Mouse (Mus musculus) monocyte, adult 2 months (primary cell): ENCODE results near the gene Gm20388.
"Not testable (repeated sequence)": the region's sequence is repeated elsewhere in the genome, so short reads cannot be mapped to it uniquely, and the experiment has no call there.

Experiments
- DNase-seq, 2 experiments: peaks; one replicate each; pipeline ENCODE4 v3.0.0; 2022; ENCODE audit warnings: low spot score in 2 of 2, low read depth in 1 of 2

Gm20388 gene

DNA sequence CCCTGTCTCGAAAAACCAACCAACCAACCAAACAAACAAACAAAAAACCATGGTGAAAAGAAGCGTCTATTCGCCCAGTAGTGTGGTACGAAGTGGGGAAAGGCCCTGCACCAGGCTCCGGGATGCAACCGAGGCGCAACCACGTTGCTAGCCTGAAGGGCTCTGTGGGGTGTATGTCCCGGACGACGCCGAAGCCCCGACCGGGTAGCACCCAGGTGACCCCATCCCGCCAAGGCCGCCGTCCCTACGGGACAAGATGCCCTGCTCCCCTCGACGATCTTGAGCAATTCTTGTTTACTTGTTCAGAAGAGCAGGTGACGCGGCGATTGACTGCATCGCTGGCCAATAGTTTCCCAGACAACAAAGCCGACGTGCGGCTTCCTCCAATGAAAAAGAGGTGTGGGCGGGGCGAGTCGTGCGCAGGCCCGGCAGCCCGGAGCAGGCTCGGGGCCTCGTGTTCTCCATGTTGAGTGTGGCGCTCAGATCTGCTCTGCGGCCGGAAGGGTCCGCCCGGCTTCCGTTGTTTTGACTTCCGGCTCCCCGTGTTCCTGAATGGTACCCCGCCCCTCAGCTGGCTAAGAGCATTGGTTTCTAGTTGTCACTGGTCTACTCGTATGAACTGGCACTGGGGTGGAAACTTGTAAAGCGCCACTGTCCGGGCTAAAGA is 1674.7 kb downstream of the Gm20388 start:
- peak; percentile 96 to 99 for DNase-seq

DNA sequence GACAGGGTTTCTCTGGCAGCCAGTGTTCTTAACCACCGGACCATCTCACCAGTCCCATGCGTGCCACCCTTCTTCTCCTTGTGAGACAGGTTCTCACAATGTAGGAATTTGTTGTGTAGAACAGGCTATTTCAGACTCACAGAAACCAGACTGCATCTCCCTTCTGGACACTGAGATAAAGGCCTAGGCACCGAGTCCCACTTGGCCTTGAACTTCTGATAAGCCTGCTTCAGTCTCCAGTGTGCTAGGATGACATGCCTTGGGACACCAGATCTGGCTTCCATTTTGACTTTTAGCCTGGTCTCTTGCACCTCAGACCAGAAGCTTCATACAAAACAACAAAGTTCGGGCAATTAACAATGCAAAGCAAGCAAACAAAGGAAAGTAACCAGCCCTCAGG is 1678.1 kb downstream of the Gm20388 start:
- DNase-seq = no peak

DNA sequence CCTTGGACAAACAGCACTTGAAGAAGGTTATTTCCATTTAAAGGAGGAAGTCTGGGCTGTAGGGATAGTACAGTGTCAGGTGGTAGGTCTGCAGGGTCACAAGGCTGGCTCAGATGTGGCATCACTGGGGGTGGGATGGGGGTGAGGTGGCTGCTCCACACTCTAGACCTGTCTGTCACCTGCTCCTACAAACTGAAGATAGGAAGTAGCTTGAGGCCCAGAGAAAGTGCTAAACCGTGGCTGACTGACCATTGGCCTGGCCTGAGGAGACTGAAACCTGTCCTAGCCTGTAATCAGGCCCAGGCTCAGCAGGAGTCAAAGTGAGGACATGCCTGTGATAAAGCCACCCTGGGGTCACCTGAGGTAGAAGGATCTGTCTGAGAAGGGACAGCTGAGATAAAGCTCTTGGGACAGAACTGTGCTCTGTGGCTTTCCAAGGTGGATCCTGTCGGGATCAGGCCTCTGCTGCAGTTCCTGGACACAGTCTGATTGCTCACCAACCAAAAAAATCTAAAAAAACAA is 1678.6 kb downstream of the Gm20388 start:
- DNase-seq = no peak

DNA sequence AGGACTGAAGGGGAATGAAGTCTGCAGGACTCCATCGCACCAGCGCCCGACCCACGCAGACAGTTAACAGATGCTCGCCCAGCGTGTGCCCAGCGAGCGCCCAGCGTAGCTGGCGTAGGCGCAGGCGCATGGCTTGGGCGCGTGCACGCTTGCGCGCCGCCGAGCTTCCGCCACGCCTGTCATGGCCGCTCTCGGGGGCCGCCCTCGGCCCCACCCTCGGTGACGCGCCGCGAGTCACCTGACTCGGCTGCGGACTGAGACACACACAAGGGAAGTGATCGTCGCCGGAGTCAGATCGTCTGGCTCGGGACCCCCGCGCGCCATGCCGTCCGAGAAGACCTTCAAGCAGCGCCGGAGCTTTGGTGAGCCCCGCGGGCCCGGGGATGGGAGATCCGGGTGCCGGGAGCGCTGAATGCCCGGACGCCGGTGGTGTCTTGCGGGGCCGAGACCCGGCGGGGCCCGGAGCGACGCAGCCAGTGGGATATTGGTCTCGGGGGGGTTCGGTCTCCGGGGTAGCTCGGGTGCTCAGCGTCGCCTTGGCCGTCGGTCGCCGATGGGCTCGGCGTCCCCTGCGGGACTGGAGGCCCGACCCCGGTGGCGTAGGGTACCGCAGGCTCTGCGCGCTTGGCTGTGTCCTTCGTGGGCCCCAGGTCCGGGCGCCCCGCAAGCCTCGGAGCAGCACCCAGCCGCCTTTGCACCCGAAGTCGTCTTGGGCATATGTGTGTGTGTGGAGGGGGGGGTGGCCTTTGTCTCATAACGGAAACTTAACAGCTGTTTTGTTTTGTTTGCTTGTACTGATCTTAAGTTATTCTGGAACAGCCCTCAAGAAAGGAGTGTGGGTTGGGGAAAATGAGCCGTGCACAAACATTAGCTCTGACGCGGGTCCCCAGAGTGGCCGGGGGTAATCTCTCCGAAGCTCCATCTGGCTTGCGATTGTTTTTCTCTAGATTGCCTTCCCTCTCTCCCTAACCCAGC is 1679.8 kb downstream of the Gm20388 start, which contains the start of gene Map1lc3b:
Gene Map1lc3b, plus strand, starts transcription at position 159 of the 975 bp plus-strand sequence.
- peak; percentile 87 to 97 for DNase-seq

DNA sequence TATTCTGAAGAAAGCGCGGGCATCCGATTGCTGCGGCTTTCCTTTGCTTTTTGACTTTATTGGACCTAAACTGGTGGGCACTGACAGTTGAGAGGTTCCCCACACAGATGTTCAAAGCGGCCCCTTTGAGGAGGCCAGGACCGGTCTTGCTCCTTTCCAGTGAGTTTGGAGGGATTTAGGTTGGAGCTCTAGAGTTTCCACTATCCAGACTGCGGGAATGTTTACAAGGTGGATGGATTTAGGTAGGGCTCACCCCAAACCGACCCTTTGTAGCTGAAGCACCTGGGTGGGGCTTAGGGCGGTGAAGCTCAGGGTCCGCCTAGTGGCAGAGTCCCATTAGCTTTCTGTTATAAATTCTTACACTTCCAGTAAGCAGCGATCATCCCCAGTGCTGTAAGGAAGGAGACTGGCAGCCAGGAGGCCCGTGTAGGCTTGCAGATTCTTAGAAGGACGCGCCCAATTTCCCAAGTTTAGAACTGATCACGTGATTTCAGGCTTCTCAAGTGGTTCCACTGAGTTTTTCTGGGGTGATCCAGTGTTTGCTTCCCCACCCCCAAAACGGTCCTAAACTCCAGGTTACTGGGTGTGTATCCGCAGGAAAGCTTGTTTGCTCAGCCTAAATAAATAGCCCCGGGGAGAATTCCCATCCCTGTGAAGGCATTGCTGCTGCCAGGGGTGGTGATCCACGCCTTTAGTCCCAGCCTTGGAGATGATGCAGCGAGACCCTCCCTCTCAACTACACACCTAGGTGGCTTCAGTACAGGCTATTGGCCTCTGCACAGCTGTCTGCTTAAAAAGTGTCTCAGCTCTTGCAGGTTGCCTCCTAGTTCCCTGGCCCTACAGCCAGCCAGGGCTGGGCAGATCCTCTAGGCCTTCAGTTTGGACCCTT is 1680.8 kb downstream of the Gm20388 start:
- DNase-seq = no peak

DNA sequence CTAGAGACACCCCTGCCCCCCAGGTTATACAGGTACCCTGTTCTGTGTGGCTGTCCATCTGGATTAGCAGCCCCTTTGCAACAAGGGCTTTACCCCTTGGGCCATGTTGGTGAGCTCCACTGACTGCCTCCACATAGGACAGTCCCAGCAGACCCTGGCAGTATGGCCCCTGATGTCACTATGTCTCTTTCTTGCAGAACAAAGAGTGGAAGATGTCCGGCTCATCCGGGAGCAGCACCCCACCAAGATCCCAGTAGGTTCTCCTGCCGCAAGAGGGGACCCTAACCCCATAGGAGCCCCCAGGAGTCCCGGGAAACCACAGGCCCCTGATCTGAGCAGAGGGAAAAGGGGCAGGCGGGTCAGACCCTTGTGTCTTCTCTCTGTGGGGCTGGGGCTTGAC is 1682.7 kb downstream of the Gm20388 start:
- no peak for DNase-seq

DNA sequence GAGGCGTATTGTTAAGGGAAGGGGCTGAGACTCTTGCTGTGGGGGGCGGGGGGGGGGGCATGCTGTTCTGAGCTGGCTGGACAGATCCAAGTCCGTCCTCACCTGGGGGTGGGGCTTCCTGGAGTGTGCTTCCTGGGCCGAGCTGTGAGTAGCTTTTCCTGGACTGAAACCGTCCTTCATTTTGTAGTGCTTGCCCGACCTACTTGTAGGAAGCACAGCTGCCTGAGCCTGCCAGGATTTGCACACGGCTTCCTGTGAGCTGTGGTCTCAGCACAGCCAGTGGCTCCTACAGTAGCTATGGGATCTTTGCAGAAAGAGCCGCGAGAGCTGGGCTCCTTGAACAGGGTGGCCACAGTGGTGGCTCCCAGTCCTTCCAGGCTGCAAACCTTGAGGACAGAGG is 1683.3 kb downstream of the Gm20388 start:
- DNase-seq = no peak

DNA sequence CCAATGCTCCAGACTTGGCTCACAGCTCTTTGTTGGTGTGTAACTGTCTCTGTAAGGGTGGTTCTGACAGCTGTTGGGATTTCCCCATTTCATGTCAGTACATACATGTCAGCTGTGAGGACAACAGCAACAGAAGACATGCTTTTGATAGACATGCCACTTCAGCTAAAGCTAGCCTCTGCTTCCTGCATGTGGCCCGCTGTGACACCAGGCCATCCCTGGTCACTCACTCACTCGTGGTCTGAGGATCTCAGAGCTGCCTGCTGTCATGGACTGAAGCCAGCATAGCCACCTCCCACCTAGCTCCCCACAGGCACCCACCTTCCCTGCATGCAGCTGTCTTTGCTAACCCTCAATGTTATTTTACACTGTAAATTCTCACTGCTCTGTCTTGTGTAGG is 1686.9 kb downstream of the Gm20388 start:
- DNase-seq = not testable (repeated sequence)

DNA sequence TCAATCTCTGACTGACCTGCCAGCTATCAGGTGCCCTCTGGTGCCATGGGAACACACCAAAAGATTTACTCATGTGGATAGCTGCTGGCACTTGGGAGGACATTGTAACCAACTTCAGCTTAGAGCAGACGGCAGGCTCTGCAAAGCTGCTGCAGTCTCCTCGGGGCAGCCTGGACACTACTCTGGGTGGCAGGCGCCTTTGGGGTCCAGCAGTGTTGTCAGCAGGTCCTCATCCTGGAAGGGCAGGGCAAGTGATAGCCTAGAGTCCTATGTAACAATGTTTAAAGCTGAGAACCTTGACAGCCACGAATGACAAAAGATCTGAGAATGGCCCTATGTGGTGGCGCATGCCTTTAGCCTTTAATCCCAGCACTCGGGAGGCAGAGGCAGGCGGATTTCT is 1687.5 kb downstream of the Gm20388 start:
- DNase-seq = no peak

DNA sequence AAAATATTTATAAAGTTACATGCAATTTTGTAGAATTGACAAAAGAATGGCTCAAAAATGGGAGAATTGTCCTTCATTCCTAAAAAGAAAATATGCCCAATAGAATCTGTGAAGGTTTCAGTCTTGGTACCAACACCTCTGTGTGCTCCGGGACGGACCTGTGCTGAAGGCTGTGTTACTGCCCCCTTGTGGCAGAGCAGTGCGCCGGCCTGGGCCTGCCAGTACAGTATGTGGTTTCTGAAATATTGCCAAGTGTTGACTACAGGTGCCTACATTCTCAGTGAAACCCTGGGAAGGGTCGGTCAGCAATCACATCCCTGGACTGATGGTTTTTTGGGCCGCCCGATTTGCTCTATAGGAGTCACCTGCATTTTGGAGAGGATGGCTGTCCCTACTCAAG is 1688.3 kb downstream of the Gm20388 start:
- peak; percentile 32 to 51 for DNase-seq

DNA sequence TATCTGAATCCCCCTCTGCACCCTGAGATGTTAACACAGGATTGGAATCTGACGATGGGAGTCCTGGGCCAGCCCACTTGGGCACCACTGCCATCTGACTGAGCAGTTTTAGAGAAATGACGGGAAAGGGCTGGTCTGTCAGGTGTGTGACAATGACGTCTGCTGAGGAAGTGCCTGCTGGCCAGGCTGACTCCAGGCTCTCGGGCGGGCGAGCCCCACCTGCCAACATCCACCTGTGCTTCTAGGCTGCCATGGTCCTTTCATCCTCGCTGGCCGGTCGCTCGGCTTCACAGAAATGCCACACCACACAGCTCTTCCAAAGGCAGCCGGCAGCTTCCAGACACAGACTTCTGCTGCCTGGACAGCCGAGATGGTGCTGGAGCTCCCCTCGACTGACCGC is 1689.2 kb downstream of the Gm20388 start:
- no peak for DNase-seq

DNA sequence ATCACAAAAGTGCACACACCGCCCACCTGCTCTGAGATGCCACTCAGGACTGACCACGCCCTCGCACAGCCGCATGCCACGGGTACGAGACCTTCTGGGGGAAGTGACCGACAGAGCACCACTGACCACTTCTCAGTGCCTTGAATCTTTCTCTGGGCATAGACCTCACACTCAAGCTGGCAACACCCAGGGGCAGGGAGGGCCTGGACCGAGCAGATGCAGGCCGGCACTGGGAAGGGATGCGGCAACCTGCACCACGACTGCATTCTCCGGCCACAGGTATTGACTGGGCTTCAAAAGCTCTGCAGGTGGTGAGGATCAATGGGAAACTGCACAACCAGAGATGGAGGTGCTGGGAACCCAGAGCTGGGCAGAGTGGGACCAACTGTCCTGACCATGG is 1691.8 kb downstream of the Gm20388 start:
- no peak for DNase-seq

DNA sequence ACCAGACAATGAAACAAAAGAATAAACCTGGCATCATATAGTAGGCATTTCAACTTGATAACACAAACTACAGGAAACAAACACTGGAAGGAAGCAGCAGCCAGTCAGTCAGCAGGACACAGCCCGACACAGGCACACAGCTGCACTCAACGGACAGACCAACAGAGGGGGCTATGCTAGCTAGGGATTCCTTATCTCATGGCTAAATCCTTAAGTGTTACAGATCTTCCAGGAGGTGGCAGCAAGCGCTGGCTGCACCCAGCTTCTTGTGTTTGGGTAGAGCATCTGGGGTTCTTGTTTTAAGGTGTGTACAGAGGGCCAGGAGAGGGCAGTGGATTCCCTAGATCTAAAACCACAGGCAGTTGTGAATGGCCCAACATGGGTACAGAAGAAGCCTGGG is 1692.2 kb downstream of the Gm20388 start:
- no peak for DNase-seq

DNA sequence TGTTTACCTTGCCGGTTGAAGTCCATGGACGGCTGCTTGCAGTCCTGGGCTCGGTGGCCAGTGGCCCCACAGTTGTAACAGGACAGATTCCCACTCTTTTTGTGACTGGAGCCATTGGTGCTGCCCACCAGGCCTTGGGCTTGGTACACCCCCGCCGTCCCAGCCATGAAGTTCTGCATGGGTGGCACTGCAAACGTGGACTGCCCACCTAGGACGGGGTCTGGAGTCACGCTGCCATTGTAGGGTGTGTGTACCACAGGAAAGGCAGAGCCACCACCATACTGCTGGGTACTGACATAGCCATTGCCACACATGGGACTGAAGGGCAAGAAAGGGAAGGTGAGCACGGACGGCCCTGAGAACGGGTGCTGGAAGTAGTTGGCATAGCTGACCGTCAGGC is 1693.2 kb downstream of the Gm20388 start:
- DNase-seq = no peak

DNA sequence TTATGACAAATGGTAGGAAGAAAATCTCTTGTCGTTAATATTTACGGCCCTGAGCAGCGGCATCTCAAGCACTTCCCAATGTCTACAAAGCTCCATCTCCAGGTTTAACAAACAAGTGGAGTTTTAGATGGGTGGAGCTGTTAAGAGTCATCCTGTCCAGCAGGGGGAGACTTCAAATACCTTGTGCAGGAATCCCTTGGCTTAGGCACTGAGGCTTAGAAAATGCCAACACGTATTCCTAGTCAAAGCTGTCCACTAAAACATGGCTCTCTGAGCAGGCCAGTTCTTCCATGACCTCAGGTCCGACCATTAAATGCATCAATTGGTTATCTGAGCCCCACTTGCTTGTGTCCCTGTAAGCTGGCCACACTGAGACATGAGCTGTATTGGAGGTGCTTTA is 1697.0 kb downstream of the Gm20388 start:
- DNase-seq = no peak

DNA sequence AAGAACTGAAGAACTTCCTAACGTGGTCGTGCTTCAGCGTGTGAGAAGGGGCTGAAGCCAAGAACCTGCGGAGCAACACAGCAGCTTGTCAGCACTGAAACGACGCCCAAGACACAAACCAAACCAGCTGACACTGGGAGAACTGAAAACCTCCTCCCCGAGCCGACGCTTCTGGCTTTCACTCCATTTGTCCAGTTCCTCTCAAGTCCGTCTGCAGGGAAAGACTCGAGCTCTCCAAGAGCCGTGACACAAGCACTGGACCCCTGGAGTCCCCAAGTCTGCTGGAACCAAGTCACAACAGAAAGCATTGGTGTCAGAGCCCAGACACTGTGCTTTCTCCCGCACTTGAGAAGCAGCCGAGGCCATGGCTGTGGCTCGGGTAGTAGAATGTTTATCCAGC is 1698.6 kb downstream of the Gm20388 start:
- DNase-seq = no peak

DNA sequence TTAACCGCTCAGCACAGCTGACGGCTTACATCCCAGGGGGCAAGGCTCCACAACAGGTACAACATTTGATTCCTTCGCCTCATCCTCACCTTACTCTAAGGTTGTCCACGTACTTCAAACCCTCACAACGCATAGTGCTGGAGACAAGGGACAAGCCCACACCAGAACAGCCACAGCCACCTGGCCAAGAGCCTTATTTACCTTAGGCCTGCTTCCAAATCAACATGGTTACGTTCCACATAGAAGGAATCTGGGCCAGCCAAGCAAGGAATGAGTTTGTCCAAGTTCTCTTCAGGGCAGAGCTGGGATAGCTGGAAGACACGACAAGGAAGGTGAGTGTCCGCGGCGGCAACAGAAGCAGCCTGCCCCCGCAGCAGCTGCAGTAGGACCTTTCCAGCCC is 1699.3 kb downstream of the Gm20388 start:
- DNase-seq = no peak

DNA sequence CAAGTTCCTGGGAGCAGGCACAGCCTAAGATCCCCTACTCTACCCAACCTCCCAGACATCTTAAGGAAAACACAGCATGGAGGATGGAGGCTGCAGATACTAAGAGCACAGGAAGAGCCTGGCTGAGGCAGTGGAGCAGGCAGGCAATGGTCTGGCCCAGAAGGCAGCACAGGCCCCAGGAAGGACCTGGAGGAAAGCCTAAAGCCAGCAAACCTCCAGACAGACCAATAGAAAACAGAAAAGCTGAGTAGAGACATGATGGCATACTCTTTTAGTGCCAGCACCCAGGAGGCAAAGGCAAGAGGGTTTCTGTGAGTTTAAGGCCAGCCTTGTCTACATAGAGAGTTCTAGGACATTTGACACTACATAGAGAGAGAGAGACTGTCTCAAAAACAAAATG is 1702.8 kb downstream of the Gm20388 start:
- DNase-seq = no peak

DNA sequence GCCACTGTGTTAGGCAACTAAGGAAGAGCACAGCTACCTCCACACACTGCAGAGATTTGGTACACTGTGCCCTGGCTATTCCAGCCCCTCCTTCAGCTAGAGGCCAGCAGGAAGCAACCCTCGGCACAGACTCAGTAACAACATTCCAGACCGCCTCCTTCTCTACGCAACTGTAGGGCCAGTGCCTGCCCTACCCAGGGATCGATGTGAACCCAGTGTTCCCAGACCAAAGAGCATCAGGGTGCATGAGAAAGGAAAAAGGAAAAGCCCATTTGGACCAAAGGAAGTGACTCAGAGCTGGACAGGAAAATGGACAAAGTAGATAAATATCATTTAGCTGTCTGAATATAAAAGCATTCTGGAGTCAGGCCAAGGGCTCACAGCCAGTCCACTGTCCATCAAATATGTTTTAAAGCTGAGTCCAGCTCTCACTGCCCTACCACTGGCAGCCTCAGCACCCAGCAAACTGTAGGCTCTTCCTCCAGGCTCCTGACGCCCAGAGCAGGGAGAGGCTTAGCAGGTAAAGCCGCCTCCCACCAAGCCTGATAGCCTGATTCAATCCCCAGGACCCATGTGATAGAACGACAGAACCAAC is 1708.9 kb downstream of the Gm20388 start:
- DNase-seq = no peak

DNA sequence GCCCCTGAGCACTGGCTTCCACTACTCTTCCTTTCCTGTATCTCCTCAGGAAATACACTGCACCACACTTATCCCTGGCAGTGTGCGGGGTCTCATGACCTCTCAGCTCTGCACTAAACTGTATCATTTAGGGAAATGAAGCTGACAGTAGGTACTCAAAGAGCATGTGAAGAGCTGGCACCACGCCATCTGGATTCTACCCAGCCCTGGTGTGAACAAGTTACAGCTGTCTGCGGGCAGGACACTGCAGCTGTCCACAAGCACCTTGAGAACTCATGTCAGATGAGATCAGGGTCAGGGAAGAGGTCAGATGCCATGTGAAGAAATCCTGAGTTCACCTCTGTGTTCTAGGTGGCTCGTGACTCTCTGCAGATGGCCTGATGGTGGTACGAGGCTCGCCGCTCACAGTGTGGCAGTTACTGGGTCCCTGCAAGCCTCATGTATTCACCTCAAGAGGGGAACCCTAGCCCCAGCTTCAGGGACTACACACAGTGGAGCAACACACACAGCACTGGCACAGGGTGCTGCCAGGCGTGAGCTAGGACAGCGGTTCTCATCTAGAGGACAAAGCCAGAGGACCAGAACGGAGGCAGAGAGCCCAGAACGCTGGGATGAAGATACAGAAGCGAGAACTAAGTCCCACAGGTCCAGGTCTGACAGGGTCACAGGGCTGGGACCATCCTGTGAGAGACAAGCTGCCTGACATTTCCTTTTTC is 1710.3 kb downstream of the Gm20388 start:
- no peak for DNase-seq
